Mouse (Mus musculus): ENCODE results near the gene Dst.
A peak's percentile ranks its signal among the peaks of the same experiment; 100 is the strongest.
"Not testable (repeated sequence)": the region's sequence is repeated elsewhere in the genome, so short reads cannot be mapped to it uniquely, and the experiment has no call there.

Gene Dst

DNA sequence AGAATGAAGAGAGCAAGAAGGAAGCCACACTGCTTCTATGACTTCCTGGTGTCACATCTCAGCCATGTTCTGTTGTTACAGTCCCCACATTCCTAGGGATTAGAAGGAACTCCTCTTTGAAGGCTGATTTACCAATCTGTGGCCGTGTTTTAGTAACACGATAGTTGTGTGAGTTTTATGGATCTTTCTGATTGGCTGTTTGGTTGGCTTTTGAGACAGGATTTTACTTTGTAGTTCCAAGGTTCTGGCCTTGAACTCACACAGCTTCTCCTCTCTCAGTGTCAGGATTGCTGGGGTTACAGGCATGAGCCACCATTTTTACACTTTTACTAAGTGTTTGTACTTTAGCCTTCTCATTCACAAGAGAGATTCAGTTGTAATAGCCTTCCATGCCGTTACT is 155.9 kb downstream of the Dst start:
- no peak for DNase-seq (ENCODE audit: low spot score in 2 of 2)

DNA sequence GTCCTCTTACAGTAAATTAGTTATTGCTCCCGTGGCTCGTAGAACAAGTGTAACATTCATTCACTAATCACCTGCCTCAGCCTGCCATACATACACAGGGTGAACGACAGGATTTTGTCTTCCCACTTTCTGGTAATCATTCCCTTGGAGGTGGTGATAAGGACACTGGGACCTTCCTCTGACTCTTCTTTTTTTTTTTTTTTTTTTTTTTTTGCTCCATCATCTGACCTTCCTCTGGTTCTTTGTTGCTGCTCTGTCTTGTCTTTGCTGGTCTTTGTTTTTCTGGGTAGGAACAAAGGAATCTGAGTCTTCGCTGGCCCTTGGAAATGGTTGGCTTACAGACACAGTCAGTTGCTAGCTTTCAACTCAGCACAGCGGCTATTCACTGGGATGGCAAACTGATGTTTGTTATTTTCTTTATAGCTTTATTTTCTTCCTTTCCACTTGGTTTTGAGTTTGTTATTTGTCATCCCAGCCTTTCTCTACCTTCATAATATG is 157.6 kb downstream of the Dst start:
- DNase-seq (ENCODE audit: low spot score in 2 of 2) = no peak

DNA sequence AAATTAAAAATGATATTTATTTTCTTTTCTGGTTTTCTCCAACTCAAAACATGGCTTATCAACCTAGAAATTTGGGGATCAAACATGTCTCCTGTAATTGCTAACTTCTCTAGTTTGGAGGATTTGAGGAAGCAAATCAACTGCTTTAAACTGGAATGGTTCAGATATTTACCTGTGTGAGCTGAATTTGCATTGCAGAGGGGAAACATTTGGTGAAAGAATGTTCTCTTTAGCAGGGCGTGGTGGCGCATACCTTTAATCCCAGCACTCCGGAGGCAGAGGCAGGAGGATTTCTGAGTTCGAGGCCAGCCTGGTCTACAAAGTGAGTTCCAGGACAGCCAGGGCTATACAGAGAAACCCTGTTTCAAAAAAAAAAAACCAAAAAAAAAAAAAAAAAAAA is 158.4 kb downstream of the Dst start:
- not testable (repeated sequence) for DNase-seq (ENCODE audit: low spot score in 2 of 2)

DNA sequence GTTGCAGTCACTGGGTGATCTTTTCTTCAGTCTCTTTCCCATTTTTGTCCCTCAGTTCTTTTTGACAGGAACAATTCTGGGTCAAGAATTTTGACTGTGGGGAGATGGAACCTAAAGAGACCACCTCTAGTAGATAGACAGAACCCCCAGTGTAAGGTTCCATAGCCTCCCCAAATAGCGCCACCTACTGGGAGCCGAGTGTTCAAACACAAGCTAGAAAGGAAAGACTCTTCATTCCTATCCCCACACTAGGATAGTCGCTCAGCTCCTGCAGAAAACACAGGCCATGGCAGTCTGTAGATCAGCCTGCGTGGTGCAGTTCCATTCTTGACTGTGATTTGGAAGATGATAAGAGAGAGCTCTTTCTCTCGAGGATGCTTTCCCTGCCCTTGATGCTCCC is 160.3 kb downstream of the Dst start:
- DNase-seq (ENCODE audit: low spot score in 2 of 2) = peak in 1 of 2 experiments; percentile 4

DNA sequence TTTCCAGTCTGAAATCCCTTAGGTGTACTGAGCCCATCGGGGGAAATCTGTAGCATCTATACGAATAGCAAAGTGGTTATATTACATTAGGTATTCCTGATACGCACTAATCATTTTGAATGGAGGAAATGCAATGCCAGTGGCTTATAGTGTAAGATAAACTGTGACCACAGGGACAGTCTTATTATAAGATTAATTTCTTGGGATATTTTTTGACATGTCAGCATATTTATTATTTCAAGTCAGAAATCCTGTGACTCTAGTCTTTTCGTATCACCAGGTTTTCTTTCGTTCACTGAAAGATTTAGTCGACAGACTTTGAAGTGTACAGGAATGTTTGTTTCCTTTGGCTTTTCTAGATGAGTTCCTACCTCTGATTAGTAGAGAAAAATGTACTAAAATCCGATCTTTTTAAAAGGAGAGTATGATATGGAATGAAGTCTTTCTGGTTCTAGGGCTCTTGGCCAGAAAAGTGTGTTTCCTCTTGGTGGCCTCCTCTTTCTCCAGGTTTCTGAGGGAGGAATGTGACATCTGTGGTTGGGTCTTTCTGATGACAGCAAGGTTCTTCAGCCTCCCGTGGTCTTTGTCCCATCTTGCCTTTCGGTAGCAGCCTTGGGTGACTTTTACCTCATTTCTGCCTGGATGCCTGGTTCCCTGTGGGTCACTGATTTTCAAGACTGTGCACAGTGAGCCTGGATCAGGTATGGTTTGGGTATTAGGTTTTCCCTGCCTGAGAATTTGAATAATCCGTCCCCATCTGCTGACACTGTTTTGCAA is 161.7 kb downstream of the Dst start:
- no peak for DNase-seq (ENCODE audit: low spot score in 2 of 2)

GRCm38 (mm10) chr1:34070474-34070873 is 162.4 kb downstream of the Dst start:
- no peak for DNase-seq (ENCODE audit: low spot score in 2 of 2)

- DNase-seq (ENCODE audit: low spot score in 2 of 2) = no peak
Observed at GRCm38 (mm10) chr1:34070991-34071639, 163.1 kb downstream of the Dst start.

DNA sequence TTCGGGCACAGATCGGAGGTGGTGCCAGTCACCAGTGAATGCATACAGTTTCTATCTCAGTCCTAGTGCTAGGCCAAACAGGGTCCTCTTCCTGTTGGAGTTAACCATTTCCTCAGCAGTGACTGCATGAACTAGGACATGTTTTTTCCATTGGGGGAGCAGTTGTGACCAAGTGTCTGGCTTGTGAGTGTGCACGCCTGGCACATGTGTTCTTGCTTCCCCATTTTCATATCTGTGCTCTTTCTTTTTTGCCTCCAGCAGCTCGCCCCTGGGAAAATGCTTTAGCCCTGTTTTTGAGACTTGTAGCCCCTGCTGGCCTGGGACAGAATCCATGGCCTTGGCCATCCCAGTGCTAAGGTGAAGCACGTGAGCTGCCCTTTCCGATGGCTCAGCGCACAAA is 164.2 kb downstream of the Dst start:
- DNase-seq (ENCODE audit: low spot score in 2 of 2) = no peak

DNA sequence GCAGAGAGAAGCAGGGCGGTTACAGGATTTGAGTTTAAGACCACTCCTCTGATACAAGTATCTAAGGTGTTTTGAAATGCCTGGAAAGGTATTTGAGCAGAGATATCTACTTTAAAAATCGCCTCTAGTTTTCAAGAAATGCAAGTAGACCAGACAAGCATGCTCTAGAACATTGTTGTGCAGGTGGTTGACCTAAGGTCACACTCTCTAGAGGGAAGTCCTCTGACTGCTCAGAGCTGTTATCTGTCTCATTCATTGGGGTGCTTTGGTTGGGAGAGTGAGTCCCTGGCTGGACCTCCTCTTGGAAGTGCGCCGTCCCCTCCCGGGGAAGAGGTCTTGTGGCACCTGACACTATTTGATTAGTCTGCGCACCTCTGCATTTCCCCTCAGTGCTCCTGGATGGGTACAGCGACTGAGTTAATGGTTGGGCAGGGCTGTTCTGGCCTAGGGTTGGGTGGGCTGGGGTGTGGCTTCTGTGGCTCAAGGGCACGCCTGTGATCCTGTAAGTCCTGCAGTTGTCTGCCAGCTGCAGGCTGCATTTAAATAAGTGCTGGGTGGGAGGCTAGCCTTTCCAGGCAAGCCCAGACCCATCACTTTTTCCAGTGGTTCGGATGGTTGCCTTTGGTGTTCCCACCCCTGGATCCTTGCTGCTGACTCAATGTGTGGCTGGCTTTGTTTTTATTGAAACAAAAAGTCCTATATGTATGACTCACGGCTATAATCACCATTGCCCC is 165.6 kb downstream of the Dst start:
- no peak for DNase-seq (ENCODE audit: low spot score in 2 of 2)

DNA sequence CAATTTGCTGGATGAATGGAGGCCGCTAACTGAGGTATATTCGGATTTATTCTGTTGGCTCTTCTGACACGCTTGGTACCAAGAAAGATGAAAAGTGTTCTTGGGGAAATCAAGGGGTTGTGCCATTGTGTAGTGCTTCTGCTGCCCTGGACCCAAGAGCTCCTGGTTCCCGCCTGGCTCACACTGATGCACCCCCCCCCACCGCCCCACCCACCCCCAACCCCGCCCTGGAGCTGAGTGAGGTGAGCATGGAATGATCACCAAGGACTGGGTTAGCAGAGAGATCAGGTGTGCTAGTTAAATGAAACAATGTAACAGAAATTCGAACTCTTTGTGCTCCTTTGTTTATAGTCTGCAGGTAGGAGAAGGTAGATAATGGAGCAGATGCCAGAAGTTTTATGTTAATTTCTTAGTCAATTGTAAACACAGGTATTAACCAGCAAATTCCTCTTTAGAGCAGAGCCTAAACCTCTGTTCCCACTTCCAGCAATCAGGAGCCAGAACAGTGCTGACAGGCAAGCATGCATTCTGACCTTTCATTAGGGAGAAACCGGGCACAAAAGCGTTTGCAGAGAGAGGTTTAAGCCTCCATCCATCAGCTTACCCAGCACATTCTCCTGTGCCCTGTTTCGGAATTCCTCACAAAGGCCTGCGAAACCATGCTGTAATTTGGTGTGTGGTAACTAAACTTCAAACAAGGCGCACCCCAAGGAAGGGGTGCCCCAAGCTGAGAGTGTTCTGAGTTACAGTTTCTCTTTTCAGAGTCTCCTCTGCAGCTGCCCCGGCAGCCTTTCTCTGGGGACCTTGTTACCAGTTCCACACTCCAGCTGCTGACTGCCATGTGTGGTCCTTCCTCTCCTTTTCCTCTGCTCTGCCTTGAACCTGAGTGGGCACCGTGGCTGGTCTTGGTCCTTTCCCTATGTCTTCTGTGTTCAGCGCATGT is 166.5 kb downstream of the Dst start:
- DNase-seq (ENCODE audit: low spot score in 2 of 2) = no peak

DNA sequence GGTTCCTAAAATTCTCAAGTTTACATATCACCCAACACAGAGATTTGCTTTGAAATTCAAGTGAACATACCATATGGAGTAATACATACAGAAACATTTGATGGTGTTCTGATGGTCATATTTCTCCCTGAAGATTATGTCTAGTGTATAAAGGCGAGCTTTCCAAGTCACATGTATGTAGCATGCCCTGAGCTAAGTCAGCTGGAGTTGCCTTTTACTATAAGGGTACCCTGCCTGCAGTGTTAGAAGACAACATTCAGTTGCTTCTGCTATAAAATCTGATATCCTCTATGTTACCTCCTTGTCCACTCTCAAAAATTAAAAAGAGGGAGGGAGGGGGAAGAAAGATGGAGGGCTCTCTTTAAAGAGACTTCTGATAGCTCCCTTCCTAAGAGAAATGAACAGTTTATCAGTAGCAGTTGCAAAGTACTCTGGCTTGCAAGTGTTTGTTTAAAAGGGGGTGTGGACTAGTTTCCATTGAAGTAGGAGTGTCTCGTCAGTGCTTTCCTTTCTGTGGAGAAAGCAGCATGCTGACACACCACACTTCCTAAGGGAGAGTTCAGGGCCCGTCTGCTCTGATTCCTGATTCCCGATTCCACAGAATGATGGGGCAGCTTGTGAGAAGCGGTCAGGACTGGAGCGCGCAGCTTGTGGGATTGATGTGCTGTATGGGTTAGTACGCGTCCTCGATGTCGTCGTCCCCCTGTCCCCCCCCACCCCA is 168.8 kb downstream of the Dst start:
- DNase-seq (ENCODE audit: low spot score in 2 of 2) = no peak

DNA sequence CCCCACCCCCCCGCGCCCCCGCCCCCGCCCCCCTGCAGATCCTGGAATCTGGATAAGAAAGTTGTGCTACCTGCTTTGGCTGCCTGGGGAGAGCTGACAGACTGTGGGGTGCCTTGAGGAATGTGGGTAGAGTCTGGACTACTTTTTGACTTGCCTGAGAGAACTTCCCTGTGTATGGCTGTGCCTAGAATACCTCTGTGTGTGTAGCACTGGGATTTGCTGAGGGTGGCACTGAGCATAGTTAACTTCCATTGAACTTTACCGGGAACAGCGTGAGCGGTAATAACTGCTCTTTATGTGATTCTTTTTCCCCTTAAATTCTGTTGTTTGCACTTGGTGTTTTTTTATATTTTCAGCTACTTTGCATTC is 169.4 kb downstream of the Dst start:
- DNase-seq (ENCODE audit: low spot score in 2 of 2) = no peak

DNA sequence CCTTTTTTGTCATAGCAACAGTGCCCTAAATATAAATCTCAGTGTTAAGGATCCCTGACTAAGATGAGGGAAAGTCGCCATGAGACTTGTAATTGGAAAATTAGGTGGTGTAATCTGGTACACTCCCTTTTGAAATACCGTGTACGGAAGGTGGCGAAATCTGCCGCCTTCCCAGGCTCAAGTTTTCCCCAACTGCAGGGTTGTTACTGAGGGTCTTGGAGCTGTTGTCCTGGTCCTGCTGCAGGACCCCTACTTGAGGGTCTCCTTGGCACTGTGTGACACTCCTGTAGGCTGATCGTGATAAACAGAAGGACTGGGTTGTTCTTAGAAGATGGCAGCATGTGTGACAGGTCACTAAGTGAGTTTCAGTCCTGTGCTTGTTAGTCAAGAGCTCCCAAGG is 169.9 kb downstream of the Dst start:
- no peak for DNase-seq (ENCODE audit: low spot score in 2 of 2)

- DNase-seq (ENCODE audit: low spot score in 2 of 2) = no peak
Observed at GRCm38 (mm10) chr1:34089011-34089410, 181.0 kb downstream of the Dst start.

DNA sequence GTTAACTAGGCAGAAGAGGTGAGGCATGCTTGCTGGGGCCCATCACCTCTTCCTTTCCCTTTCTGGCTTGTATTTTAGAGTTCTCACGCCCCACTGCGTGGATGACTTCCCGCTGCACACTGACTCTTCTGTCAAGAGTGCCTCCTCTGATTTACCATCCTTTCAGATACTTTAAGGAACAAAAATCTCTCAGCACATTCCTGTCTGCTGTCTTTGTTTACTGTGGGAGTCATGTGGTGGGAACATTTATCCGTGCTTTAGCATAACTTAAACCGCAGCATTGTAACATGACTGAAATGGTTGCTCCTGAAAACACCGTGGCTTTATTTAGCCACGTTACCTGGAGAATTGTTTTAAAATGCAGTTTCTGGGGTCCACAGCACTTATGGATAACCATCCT is 182.7 kb downstream of the Dst start:
- no peak for DNase-seq (ENCODE audit: low spot score in 2 of 2)

DNA sequence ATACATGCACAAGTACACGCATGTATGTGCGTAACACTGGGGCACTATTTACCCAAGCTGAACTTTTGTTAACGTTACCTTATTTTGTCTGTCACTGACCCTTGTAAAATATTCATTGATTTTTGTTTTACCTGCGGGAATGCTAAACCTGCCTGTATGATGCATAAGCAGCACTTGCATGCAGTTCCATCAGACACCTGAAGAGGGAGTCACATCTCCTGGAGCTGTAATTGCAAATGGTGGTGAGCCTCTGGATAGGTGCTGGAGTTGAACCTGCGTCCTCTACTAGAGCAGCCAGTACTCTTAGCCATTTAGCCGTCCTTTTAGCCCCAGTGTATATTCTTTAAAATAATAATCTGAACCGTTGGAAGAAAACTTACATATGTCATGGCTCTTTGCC is 185.6 kb downstream of the Dst start:
- DNase-seq (ENCODE audit: low spot score in 2 of 2) = no peak

DNA sequence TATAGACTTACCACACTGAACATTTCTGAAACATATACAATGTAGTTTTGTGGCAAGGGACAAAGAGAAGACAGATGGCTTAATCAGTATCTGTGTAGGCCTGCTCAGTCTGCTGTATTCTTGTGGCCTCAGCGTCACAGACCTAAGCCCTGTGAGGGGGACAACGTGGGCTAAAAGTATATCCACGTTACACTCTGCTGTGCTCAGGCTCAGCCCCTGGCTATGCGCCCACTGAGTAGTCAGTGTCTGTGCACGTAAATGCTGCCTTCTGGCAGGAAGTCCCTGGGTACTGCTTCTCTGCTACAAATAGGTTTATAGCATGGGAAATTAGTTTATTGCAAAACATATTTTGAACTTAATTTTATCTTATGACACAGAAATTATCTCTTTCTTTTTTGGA is 186.3 kb downstream of the Dst start:
- DNase-seq (ENCODE audit: low spot score in 2 of 2) = no peak

- DNase-seq (ENCODE audit: low spot score in 2 of 2) = no peak
Observed at GRCm38 (mm10) chr1:34095173-34095572, 187.1 kb downstream of the Dst start.

DNA sequence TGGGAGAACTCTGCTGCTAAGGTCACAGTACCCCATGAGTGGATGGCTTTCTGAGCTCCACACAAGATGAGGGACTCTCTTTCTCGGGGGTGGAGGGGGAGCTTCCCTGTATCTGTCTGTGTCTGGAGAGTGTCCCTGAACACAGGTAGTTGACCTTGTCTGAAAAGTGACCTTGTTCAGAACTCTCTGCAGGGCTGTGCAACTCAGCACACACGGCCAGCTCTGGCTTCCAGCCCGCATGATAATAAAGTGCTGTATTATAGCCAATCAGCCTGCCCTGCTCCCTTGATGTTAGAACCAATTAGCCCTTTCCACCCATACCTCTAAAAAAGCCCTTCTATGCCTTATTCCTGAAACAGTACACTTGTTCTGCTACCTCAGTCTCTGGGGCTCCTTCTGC is 188.9 kb downstream of the Dst start:
- DNase-seq (ENCODE audit: low spot score in 2 of 2) = no peak

- no peak for DNase-seq (ENCODE audit: low spot score in 2 of 2)
Observed at GRCm38 (mm10) chr1:34097640-34098039, 189.6 kb downstream of the Dst start.

DNA sequence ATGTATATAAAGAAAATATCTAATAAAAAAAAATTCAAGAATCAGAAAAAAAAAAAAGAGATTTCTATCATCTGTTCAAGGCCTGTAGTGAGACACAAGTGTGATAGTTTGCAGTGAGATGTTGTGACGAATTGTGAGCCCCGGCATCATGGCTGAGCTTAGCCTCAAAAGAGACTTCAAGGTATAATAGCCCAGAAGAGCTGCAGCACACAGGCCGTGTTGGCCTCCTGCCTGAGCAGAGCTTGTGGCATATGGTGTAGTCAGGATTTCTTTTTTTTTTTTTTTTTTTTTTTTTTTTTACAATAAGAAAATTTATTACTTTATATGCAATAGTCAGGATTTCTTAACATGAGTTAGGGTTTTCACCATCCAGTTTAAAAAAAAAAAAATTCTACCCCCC is 191.4 kb downstream of the Dst start:
- DNase-seq (ENCODE audit: low spot score in 2 of 2) = no peak
